Mouse (Mus musculus) thymus, adult 2 months (tissue): ENCODE data around the gene Adcy2. TPM values are rescaled to one million over a fixed set of nuclear protein-coding genes. Genes with fewer than 3 reads are reported as not detected.

Experiments used
- DNase-seq: peaks from one replicate; pipeline ENCODE4 v3.0.0; 2021
- H3K27ac ChIP-seq: fragments of 200-500 bp; 2 replicates; pipeline ENCODE4 v1.5.1; 2012; ENCODE audit warnings: low read length, control low read depth; ENCODE audit not compliant: control insufficient read depth, insufficient read depth
- H3K27me3 ChIP-seq: fragments of 200-500 bp; 2 replicates; pipeline ENCODE4 v1.6.1; 2012; ENCODE audit warnings: mild to moderate bottlenecking, low read length, moderate library complexity, mixed read lengths; ENCODE audit not compliant: control insufficient read depth, insufficient read depth
- H3K36me3 ChIP-seq: fragments of 200-500 bp; 2 replicates; pipeline ENCODE4 v1.6.1; 2012; ENCODE audit warnings: mild to moderate bottlenecking, low read length, moderate library complexity; ENCODE audit not compliant: control insufficient read depth, insufficient read depth
- H3K4me1 ChIP-seq: fragments of 200-500 bp; replicated peaks from 2 replicates; pipeline ENCODE4 v1.6.1; 2012; ENCODE audit warnings: low read length; ENCODE audit not compliant: control insufficient read depth, insufficient read depth
- H3K4me3 ChIP-seq: fragments of 200-500 bp; 2 replicates; pipeline ENCODE4 v1.5.1; 2012; ENCODE audit warnings: mild to moderate bottlenecking, low read length, control low read depth, moderate library complexity; ENCODE audit not compliant: control insufficient read depth, insufficient read depth
- CTCF ChIP-seq: fragments of 200-500 bp; IDR thresholded peaks from 2 replicates; pipeline ENCODE4 v1.5.1; 2012; ENCODE audit warnings: mild to moderate bottlenecking, control low read depth, low read length, moderate library complexity, borderline replicate concordance; ENCODE audit not compliant: control insufficient read depth, poor library complexity, insufficient read depth; ENCODE audit errors: extremely low read depth
- POLR2A ChIP-seq: fragments of 200-500 bp; IDR thresholded peaks from 2 replicates; pipeline ENCODE4 v1.6.1; 2012; ENCODE audit warnings: mild to moderate bottlenecking, low read length, control low read depth, moderate library complexity; ENCODE audit not compliant: control insufficient read depth, poor library complexity, insufficient read depth; ENCODE audit errors: extremely low read depth
- WGBS: fragments of 180-500 bp; shearing (Covaris S2); methylation state at CpG from one replicate; pipeline ENCODE4 v1.1.7; 2018; 5-methylcytosine and 5-hydroxymethylcytosine counted together
- polyA plus RNA-seq: library from polyadenylated mRNA; depleted of rRNA; stranded (reverse); fragments of >200 nt; gene quantifications from 2 replicates; pipeline ENCODE4 v1.2.3, GENCODE M21; 2012

Gene Adcy2
- polyA plus RNA-seq, 1 experiment = 0.55 TPM

- H3K4me1 ChIP-seq = no peaks in the 10 kb centered on the region
- DNase-seq = no peak
- H3K27ac ChIP-seq = no peak overlapping the region
- no peak for TF ChIP-seq POLR2A
- no peak for TF ChIP-seq CTCF
- 97% methylated on average over 3 of the region's 3 CpGs for WGBS
- no peaks in the 10 kb centered on the region for H3K27me3 ChIP-seq
- no peak overlapping the region for H3K4me3 ChIP-seq
- H3K36me3 ChIP-seq = no peaks in the 10 kb centered on the region
These were observed 230.8 kb downstream of the Adcy2 start for GRCm38 (mm10) chr13:68768588-68768987.

- no peak overlapping the region for H3K27ac ChIP-seq
- no peak for DNase-seq
- no peaks in the 10 kb centered on the region for H3K27me3 ChIP-seq
- H3K4me1 ChIP-seq = no peaks in the 10 kb centered on the region
- TF ChIP-seq POLR2A (no peak), CTCF (no peak)
- no peaks in the 10 kb centered on the region for H3K36me3 ChIP-seq
- no peak overlapping the region for H3K4me3 ChIP-seq
- 81% methylated on average over 8 of the region's 8 CpGs for WGBS
These were observed 233.3 kb downstream of the Adcy2 start for GRCm38 (mm10) chr13:68765896-68766578.

DNA sequence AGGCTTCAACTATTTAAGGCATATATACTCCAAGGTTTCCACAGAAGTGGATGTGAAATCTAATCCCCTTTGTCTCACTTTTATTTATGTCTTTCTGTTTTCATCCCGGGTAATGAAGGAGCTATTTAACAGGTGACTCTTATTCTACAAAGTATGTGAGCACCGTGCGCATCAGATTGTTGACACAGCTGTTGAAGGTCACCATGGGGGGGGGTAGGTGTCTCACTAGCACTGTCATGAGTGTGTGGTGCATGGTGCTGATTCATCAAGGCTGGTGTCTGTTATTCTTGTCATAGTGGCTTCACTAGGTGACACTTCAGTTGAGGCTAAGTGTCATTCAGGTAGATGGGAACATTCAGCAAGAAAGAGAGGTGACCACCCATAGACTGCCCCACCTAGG lies 234.7 kb downstream of the Adcy2 start:
- no peak overlapping the region for H3K4me3 ChIP-seq
- no peak overlapping the region for H3K27ac ChIP-seq
- no peak for DNase-seq
- 92% methylated on average over 3 of the region's 3 CpGs for WGBS
- no peaks in the 10 kb centered on the region for H3K4me1 ChIP-seq
- no peaks in the 10 kb centered on the region for H3K27me3 ChIP-seq
- no peaks in the 10 kb centered on the region for H3K36me3 ChIP-seq
- TF ChIP-seq CTCF = no peak
- TF ChIP-seq POLR2A = no peak

DNA sequence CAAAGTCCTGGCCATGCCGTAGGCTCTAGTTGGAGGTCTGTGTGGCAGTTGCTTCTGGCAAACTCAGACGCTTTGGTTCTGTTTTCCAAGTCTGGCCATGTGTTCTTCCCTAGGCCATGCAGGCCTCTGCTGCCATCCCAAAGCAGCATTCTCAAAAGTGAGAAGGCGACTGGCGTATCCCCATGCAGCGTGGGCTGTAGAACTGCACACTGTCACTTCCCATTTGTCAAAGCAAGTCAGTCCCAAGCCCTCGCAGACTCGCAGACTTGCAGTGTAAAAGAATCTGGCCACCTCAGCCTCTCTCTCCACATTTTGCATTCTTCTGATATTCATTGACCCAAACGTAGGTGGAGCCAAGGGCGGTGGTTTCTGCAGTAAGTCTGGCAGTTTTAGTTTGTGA lies 249.5 kb downstream of the Adcy2 start:
- Histone ChIP-seq H3K4me3 (no peak overlapping the region), H3K27ac (no peak overlapping the region), H3K27me3 (no peaks in the 10 kb centered on the region), H3K36me3 (no peaks in the 10 kb centered on the region), H3K4me1 (no peaks in the 10 kb centered on the region)
- DNase-seq = no peak
- TF ChIP-seq CTCF (no peak), POLR2A (no peak)
- 70% methylated on average over 9 of the region's 9 CpGs for WGBS

DNA sequence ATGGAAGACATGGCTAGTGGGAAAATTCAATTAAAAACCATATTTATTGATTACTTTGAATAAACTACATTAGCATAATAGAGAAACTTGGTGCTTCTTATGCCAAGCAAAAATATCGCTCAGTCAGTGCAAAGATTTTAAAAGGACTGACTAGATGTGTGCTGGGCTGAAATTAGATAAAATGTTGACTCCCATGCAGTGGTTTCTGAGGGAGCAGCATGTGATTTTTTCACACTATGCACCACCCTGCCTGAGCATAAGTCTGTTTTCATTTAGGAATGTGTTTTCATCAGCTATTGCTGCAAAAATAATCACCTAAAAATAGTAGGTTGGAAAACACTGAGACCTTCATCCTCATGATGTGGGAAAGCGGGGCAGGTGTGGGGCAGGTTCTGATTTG lies 250.0 kb downstream of the Adcy2 start:
- DNase-seq = no peak
- H3K4me1 ChIP-seq = no peaks in the 10 kb centered on the region
- WGBS = 93% methylated on average over 2 of the region's 2 CpGs
- H3K27me3 ChIP-seq = no peaks in the 10 kb centered on the region
- TF ChIP-seq POLR2A (no peak), CTCF (no peak)
- no peak overlapping the region for H3K27ac ChIP-seq
- no peaks in the 10 kb centered on the region for H3K36me3 ChIP-seq
- no peak overlapping the region for H3K4me3 ChIP-seq

- H3K4me3 ChIP-seq = no peak overlapping the region
- H3K27ac ChIP-seq = no peak overlapping the region
- DNase-seq = no peak
- TF ChIP-seq CTCF (no peak), POLR2A (no peak)
- no peaks in the 10 kb centered on the region for H3K4me1 ChIP-seq
- H3K36me3 ChIP-seq = no peaks in the 10 kb centered on the region
- no peaks in the 10 kb centered on the region for H3K27me3 ChIP-seq
- 93% methylated on average over 5 of the region's 5 CpGs for WGBS
These were observed 253.9 kb downstream of the Adcy2 start for GRCm38 (mm10) chr13:68745426-68745825.

DNA sequence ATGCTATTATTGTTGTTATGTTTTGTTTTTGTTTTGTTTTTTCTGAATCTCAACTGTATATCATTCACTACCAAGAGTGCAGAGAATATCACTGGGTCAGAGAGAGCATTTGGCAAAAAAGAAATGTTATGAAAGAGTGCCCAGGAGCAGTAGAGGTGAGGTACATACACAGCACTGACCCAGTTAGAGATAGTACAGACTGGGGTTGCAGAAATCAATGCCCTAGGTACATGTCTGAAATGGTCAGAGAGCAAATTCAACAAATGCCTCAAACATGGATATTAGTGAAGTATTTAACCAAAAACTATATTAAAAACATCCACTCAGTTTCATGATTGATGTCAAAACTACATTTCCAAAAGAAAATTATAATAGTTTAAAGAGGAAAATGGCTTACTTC lies 286.7 kb downstream of the Adcy2 start:
- Histone ChIP-seq H3K27me3 (no peaks in the 10 kb centered on the region), H3K4me3 (no peak overlapping the region), H3K36me3 (no peaks in the 10 kb centered on the region), H3K4me1 (no peaks in the 10 kb centered on the region), H3K27ac (no peak overlapping the region)
- TF ChIP-seq POLR2A (no peak), CTCF (no peak)
- DNase-seq = no peak

DNA sequence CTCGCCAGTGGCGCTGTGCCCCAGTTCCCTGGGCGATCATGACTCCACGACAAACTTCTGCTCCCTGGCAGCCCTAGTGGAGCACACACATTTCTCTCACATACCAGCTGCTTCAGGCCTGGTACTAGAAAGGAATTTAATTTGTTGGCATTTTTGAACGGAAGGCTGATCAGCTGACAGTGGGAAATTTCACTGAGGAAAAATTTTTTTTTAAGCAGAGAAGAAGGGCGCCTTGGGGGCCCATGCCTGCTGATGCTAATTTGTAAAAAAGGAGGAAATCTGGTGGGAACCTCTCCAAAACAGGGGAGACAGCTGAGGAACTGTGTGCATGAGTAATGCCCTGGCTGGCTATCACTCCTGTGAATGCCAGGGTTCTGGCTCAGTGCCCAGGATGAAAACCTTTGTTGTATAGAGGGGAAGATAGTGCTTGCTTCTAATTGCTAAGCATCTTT lies 292.0 kb downstream of the Adcy2 start:
- Histone ChIP-seq H3K27ac (no peak overlapping the region), H3K27me3 (no peaks in the 10 kb centered on the region), H3K4me1 (no peaks in the 10 kb centered on the region), H3K36me3 (no peaks in the 10 kb centered on the region), H3K4me3 (no peak overlapping the region)
- no peak for DNase-seq
- TF ChIP-seq POLR2A (no peak), CTCF (no peak)
- WGBS = 93% methylated on average over 6 of the region's 6 CpGs
